42 mouse cellular contexts compared by ENCODE assay signal in genomic region chr2:34812706-34813105, GRCm38 (mm10). TPM values are rescaled to one million over a fixed set of nuclear protein-coding genes. Genes with fewer than 3 reads are reported as not detected.
"Had no signal": no experiment of that assay in that cellular context is flagged by ENCODE, and none has a peak within 500 bp of the region (broad histone marks: within the 10 kb centered on the region; RNA-seq: fewer than 3 reads in every experiment).

No protein-coding gene starts in this region.

- H3K27ac ChIP-seq: left cerebral cortex, adult 2 months; limb, embryonic 10.5 days; limb, embryonic 12.5 days; limb, embryonic 13.5 days; limb, embryonic 15.5 days; liver, embryonic 13.5 days; liver, embryonic 14.5 days; lung, embryonic 15.5 days; macrophage; midbrain, embryonic 10.5 days; midbrain, embryonic 12.5 days; midbrain, embryonic 13.5 days; midbrain, embryonic 15.5 days; neural tube, embryonic 12.5 days had no signal

- H3K9me3 ChIP-seq: limb, embryonic 10.5 days; limb, embryonic 12.5 days; limb, embryonic 13.5 days; limb, embryonic 15.5 days; liver, embryonic 13.5 days; liver, embryonic 15.5 days; lung, embryonic 15.5 days; megakaryocyte, embryonic 14.5 days; midbrain, embryonic 10.5 days; midbrain, embryonic 12.5 days; midbrain, embryonic 13.5 days; midbrain, embryonic 15.5 days; neural tube, embryonic 12.5 days had no signal

- H3K4me1 ChIP-seq: limb, embryonic 10.5 days; limb, embryonic 12.5 days; limb, embryonic 13.5 days; limb, embryonic 15.5 days; lung, embryonic 15.5 days; midbrain, embryonic 10.5 days; midbrain, embryonic 12.5 days; midbrain, embryonic 13.5 days; midbrain, embryonic 15.5 days; neural tube, embryonic 12.5 days had no signal

- ATAC-seq: liver, postnatal 0 days; lung, postnatal 0 days; midbrain, embryonic 13.5 days; midbrain, embryonic 15.5 days; midbrain, embryonic 16.5 days had no signal

- H3K27me3 ChIP-seq: limb, embryonic 12.5 days; limb, embryonic 13.5 days; limb, embryonic 15.5 days; liver, embryonic 13.5 days; liver, embryonic 15.5 days; lung, embryonic 15.5 days; megakaryocyte, embryonic 14.5 days; midbrain, embryonic 12.5 days; midbrain, embryonic 13.5 days; midbrain, embryonic 15.5 days; neural tube, embryonic 12.5 days had no signal

- H3K9ac ChIP-seq: limb, embryonic 12.5 days; limb, embryonic 13.5 days; limb, embryonic 15.5 days; liver, embryonic 13.5 days; liver, embryonic 14.5 days; liver, embryonic 15.5 days; liver, postnatal 0 days; lung, embryonic 14.5 days; lung, embryonic 15.5 days; midbrain, embryonic 12.5 days; midbrain, embryonic 13.5 days; midbrain, embryonic 15.5 days; neural tube, embryonic 12.5 days had no signal

- H3K4me2 ChIP-seq: limb, embryonic 12.5 days; limb, embryonic 13.5 days; limb, embryonic 15.5 days; liver, embryonic 11.5 days; liver, embryonic 13.5 days; liver, embryonic 15.5 days; lung, embryonic 14.5 days; lung, embryonic 15.5 days; midbrain, embryonic 11.5 days; midbrain, embryonic 12.5 days; midbrain, embryonic 13.5 days; midbrain, embryonic 15.5 days; neural tube, embryonic 12.5 days had no signal

- H3K4me3 ChIP-seq: left cerebral cortex, adult 2 months; limb, embryonic 10.5 days; limb, embryonic 12.5 days; limb, embryonic 13.5 days; limb, embryonic 15.5 days; liver, embryonic 13.5 days; liver, embryonic 15.5 days; lung, embryonic 15.5 days; megakaryocyte, embryonic 14.5 days; midbrain, embryonic 10.5 days; midbrain, embryonic 12.5 days; midbrain, embryonic 13.5 days; midbrain, embryonic 15.5 days; neural tube, embryonic 12.5 days had no signal

- DNase-seq: left cerebral cortex, postnatal 4 days; liver, embryonic 13.5 days; liver, postnatal 0 days; lung, adult 18-20 months; lung, adult 2 months; lung, embryonic 14.5 days; lung, postnatal 10 days; lung, postnatal 14 days; lung, postnatal 36 days; lung, postnatal 4 days; midbrain, embryonic 14.5 days had no signal

RNA-seq across cellular contexts. Expression of gene Gm34653, which starts 20.1 kb away (rescaled TPM):
- total RNA-seq: left cerebral cortex, adult 8-10 months; left cerebral cortex, postnatal 14 days; left cerebral cortex, postnatal 25 days; left cerebral cortex, postnatal 36 days; left cerebral cortex, postnatal 4 days; megakaryocyte, adult 5-6 weeks; midbrain, postnatal 0 days; monocyte, adult 5-6 weeks had no signal
- polyA plus RNA-seq: limb, embryonic 10.5 days; limb, embryonic 11.5 days; limb, embryonic 15.5 days; liver, adult 2 months; liver, embryonic 11.5 days; liver, embryonic 14.5 days; liver, embryonic 15.5 days; liver, embryonic 16.5 days; lung, adult 2 months; lung, embryonic 14.5 days; lung, embryonic 15.5 days; lung, embryonic 16.5 days; lung, postnatal 0 days; macrophage; midbrain, embryonic 10.5 days; midbrain, embryonic 11.5 days; midbrain, embryonic 14.5 days; midbrain, embryonic 15.5 days; midbrain, embryonic 16.5 days; neural tube, embryonic 11.5 days; neural tube, embryonic 12.5 days had no signal
